Mouse (Mus musculus) neural tube, embryonic 13.5 days (tissue): ENCODE data around the gene Gm17359. TPM values are rescaled to one million over a fixed set of nuclear protein-coding genes. Genes with fewer than 3 reads are reported as not detected.

ENCODE experiments used
- ATAC-seq: fragments of 200-750 bp; cut with Nextera tagmentation; 2 replicates; pipeline ENCODE4 v1.8.0; 2017; ENCODE audit warnings: low read depth, mild to moderate bottlenecking, moderate TSS enrichment, moderate library complexity
- H3K27ac ChIP-seq: fragments of 300-500 bp; sonication (generic); replicated peaks from 2 replicates; pipeline ENCODE4 v1.5.1; 2015; ENCODE audit warnings: moderate library complexity, mild to moderate bottlenecking, inconsistent platforms
- H3K27me3 ChIP-seq: fragments of 300-500 bp; sonication (generic); 2 replicates; pipeline ENCODE4 v1.6.1; 2015; ENCODE audit warnings: mild to moderate bottlenecking, inconsistent platforms
- H3K36me3 ChIP-seq: fragments of 300-500 bp; sonication (generic); 2 replicates; pipeline ENCODE4 v1.6.1; 2015; ENCODE audit warnings: mild to moderate bottlenecking, inconsistent platforms
- H3K4me1 ChIP-seq: fragments of 300-500 bp; sonication (generic); replicated peaks from 2 replicates; pipeline ENCODE4 v1.6.1; 2015; ENCODE audit warnings: inconsistent platforms
- H3K4me2 ChIP-seq: fragments of 300-500 bp; sonication (generic); 2 replicates; pipeline ENCODE4 v1.6.1; 2015; ENCODE audit warnings: inconsistent platforms, mild to moderate bottlenecking, moderate library complexity
- H3K4me3 ChIP-seq: fragments of 300-500 bp; sonication (generic); 2 replicates; pipeline ENCODE4 v1.5.1; 2015; ENCODE audit warnings: mild to moderate bottlenecking, inconsistent platforms
- H3K9ac ChIP-seq: fragments of 300-500 bp; sonication (generic); 2 replicates; pipeline ENCODE4 v1.6.1; 2015; ENCODE audit warnings: moderate library complexity, mild to moderate bottlenecking, inconsistent platforms
- H3K9me3 ChIP-seq: fragments of 300-500 bp; sonication (generic); 2 replicates; pipeline ENCODE4 v1.6.1; 2016; ENCODE audit warnings: inconsistent platforms
- WGBS: fragments of 180-500 bp; shearing (Covaris S2); methylation state at CpG from one replicate; pipeline ENCODE4 v1.1.7; 2015; 5-methylcytosine and 5-hydroxymethylcytosine counted together
- polyA plus RNA-seq: library from polyadenylated mRNA; unstranded; fragments of >200 nt; fragmentation: Nextera tagmentation; extraction: Ambion mirVana; gene quantifications from 2 replicates; pipeline ENCODE4 v1.2.1, GENCODE M21; 2015

Gene Gm17359
- not detected in 2 replicates for polyA plus RNA-seq

GRCm38 (mm10) chr3:79336044-79336766, at the start of gene Gm17359:
Gm17359 (plus strand) TSS chr3:79336661.
- WGBS, result 75% methylated on average over 8 of the region's 8 CpGs
- Histone ChIP-seq H3K9ac (no peak within 1 kb of the TSS), H3K36me3 (no peaks in the 10 kb centered on the region), H3K4me2 (no peak within 1 kb of the TSS), H3K27ac (no peak within 1 kb of the TSS), H3K4me1 (no peaks in the 10 kb centered on the region), H3K9me3 (no peaks in the 10 kb centered on the region), H3K27me3 (no peaks in the 10 kb centered on the region), H3K4me3 (no peak within 1 kb of the TSS)
- ATAC-seq, result no peak

- H3K9ac ChIP-seq, result peak overlapping the region; percentile 96
- no peaks in the 10 kb centered on the region for H3K36me3 ChIP-seq
- H3K9me3 ChIP-seq, result no peaks in the 10 kb centered on the region
- peak overlapping the region; percentile 97 for H3K27ac ChIP-seq
- peak overlapping the region; percentile 92 for H3K4me3 ChIP-seq
- H3K4me1 ChIP-seq, result peaks cover 46% of the 10 kb centered on the region
- 0% methylated on average over 45 of the region's 60 CpGs for WGBS
- H3K4me2 ChIP-seq, result peak overlapping the region; percentile 92
- H3K27me3 ChIP-seq, result peaks cover 14% of the 10 kb centered on the region; the same call in 1 of the 2 replicates
- peak; percentile 97 for ATAC-seq
Observed at GRCm38 (mm10) chr3:79287108-79287576, 49.3 kb upstream of the Gm17359 start.

GRCm38 (mm10) chr3:79287699-79288458, 48.6 kb upstream of the Gm17359 start:
- no peak for ATAC-seq
- Histone ChIP-seq H3K9me3 (no peaks in the 10 kb centered on the region), H3K27ac (peak overlapping the region; percentile 97), H3K36me3 (no peaks in the 10 kb centered on the region), H3K9ac (peak overlapping the region; percentile 96), H3K27me3 (peaks cover 14% of the 10 kb centered on the region; the same call in 1 of the 2 replicates), H3K4me3 (peak overlapping the region; percentile 92), H3K4me2 (peak overlapping the region; percentile 92), H3K4me1 (peaks cover 39% of the 10 kb centered on the region)
- 17% methylated on average over 17 of the region's 17 CpGs for WGBS

- peaks cover 27% of the 10 kb centered on the region for H3K4me1 ChIP-seq
- 71% methylated on average over 3 of the region's 3 CpGs for WGBS
- H3K4me3 ChIP-seq, result no peak overlapping the region
- no peak for ATAC-seq
- H3K36me3 ChIP-seq, result no peaks in the 10 kb centered on the region
- no peak overlapping the region for H3K27ac ChIP-seq
- no peaks in the 10 kb centered on the region for H3K9me3 ChIP-seq
- no peak overlapping the region for H3K4me2 ChIP-seq
- peaks cover 14% of the 10 kb centered on the region; the same call in 1 of the 2 replicates for H3K27me3 ChIP-seq
- no peak overlapping the region for H3K9ac ChIP-seq
Observed at GRCm38 (mm10) chr3:79289050-79289449, 47.4 kb upstream of the Gm17359 start.

GRCm38 (mm10) chr3:79293023-79293422, 43.4 kb upstream of the Gm17359 start:
- H3K27ac ChIP-seq, result no peak overlapping the region
- no peak overlapping the region for H3K4me3 ChIP-seq
- H3K36me3 ChIP-seq, result no peaks in the 10 kb centered on the region
- H3K4me1 ChIP-seq, result peaks cover 2% of the 10 kb centered on the region; the same call in 1 of the 2 replicates
- no peak overlapping the region for H3K4me2 ChIP-seq
- WGBS, result 66% methylated on average over 4 of the region's 4 CpGs
- ATAC-seq, result no peak
- H3K9me3 ChIP-seq, result no peaks in the 10 kb centered on the region
- H3K27me3 ChIP-seq, result peaks cover 14% of the 10 kb centered on the region; the same call in 1 of the 2 replicates
- no peak overlapping the region for H3K9ac ChIP-seq

GRCm38 (mm10) chr3:79294701-79295100, 41.8 kb upstream of the Gm17359 start:
- no peak for ATAC-seq
- H3K4me2 ChIP-seq, result no peak overlapping the region

GRCm38 (mm10) chr3:79296049-79296448, 40.4 kb upstream of the Gm17359 start:
- H3K4me1 ChIP-seq, result no peaks in the 10 kb centered on the region
- 83% methylated on average over 5 of the region's 5 CpGs for WGBS
- no peak overlapping the region for H3K9ac ChIP-seq
- H3K36me3 ChIP-seq, result no peaks in the 10 kb centered on the region
- no peak for ATAC-seq
- H3K9me3 ChIP-seq, result no peaks in the 10 kb centered on the region
- H3K4me3 ChIP-seq, result no peak overlapping the region
- no peak overlapping the region for H3K27ac ChIP-seq
- no peaks in the 10 kb centered on the region for H3K27me3 ChIP-seq
- no peak overlapping the region for H3K4me2 ChIP-seq

More at GRCm38 (mm10) chr3:79294701-79295100, 41.8 kb upstream of the Gm17359 start:
- H3K4me1 ChIP-seq, result no peaks in the 10 kb centered on the region
- H3K27me3 ChIP-seq, result 0 out of 2 replicates have a peak, but pooled peaks cover 3% of the 10 kb centered on the region
- no peaks in the 10 kb centered on the region for H3K36me3 ChIP-seq
- no peak overlapping the region for H3K4me3 ChIP-seq
- no peak overlapping the region for H3K9ac ChIP-seq
- no peaks in the 10 kb centered on the region for H3K9me3 ChIP-seq
- no peak overlapping the region for H3K27ac ChIP-seq
- WGBS, result 86% methylated on average over 3 of the region's 3 CpGs

GRCm38 (mm10) chr3:79296586-79296985, 39.9 kb upstream of the Gm17359 start:
- Histone ChIP-seq H3K9me3 (no peaks in the 10 kb centered on the region), H3K4me1 (no peaks in the 10 kb centered on the region), H3K27ac (no peak overlapping the region), H3K36me3 (no peaks in the 10 kb centered on the region), H3K9ac (no peak overlapping the region), H3K4me3 (no peak overlapping the region), H3K4me2 (no peak overlapping the region), H3K27me3 (no peaks in the 10 kb centered on the region)
- WGBS, result 89% methylated on average over 3 of the region's 3 CpGs
- no peak for ATAC-seq

- no peak for ATAC-seq
- no peak overlapping the region for H3K27ac ChIP-seq
- H3K36me3 ChIP-seq, result no peaks in the 10 kb centered on the region
- no peaks in the 10 kb centered on the region for H3K9me3 ChIP-seq
- no peaks in the 10 kb centered on the region for H3K27me3 ChIP-seq
- no peaks in the 10 kb centered on the region for H3K4me1 ChIP-seq
- H3K4me3 ChIP-seq, result no peak overlapping the region
- 92% methylated on average over 4 of the region's 4 CpGs for WGBS
- no peak overlapping the region for H3K4me2 ChIP-seq
- H3K9ac ChIP-seq, result no peak overlapping the region
Observed at GRCm38 (mm10) chr3:79297281-79297680, 39.2 kb upstream of the Gm17359 start.

- Histone ChIP-seq H3K27me3 (no peaks in the 10 kb centered on the region), H3K4me2 (no peak overlapping the region), H3K9me3 (no peaks in the 10 kb centered on the region), H3K36me3 (no peaks in the 10 kb centered on the region), H3K9ac (no peak overlapping the region), H3K4me1 (no peaks in the 10 kb centered on the region), H3K27ac (no peak overlapping the region), H3K4me3 (no peak overlapping the region)
- 91% methylated on average over 15 of the region's 15 CpGs for WGBS
- ATAC-seq, result no peak
Observed at GRCm38 (mm10) chr3:79299401-79299800, 37.1 kb upstream of the Gm17359 start.

- ATAC-seq, result no peak
- Histone ChIP-seq H3K4me3 (no peak overlapping the region), H3K27me3 (no peaks in the 10 kb centered on the region), H3K36me3 (no peaks in the 10 kb centered on the region), H3K4me2 (no peak overlapping the region), H3K9ac (no peak overlapping the region), H3K4me1 (no peaks in the 10 kb centered on the region), H3K27ac (no peak overlapping the region), H3K9me3 (no peaks in the 10 kb centered on the region)
- 93% methylated on average over 4 of the region's 4 CpGs for whole genome bisulfite sequencing
Observed at GRCm38 (mm10) chr3:79308605-79309004, 27.9 kb upstream of the Gm17359 start.

- Histone ChIP-seq H3K27ac (no peak overlapping the region), H3K27me3 (no peaks in the 10 kb centered on the region), H3K4me2 (no peak overlapping the region), H3K36me3 (no peaks in the 10 kb centered on the region), H3K9me3 (no peaks in the 10 kb centered on the region), H3K4me1 (peaks cover 9% of the 10 kb centered on the region; the same call in 1 of the 2 replicates), H3K4me3 (no peak overlapping the region), H3K9ac (no peak overlapping the region)
- WGBS, result 87% methylated on average over 7 of the region's 7 CpGs
- no peak for ATAC-seq
Observed at GRCm38 (mm10) chr3:79310184-79310583, 26.3 kb upstream of the Gm17359 start.
